Mouse (Mus musculus): ENCODE data around the gene Inka1. TPM values are rescaled to one million over a fixed set of nuclear protein-coding genes. Genes with fewer than 3 reads are reported as not detected.

The Inka1 gene
- polyA plus RNA-seq, 1 experiment from 2014 or later = 97.7 TPM

GRCm38 (mm10) chr9:107966676-107967075 lies 19.0 kb downstream of the Inka1 start:
- Histone ChIP-seq H3K4me3 (no peak overlapping the region), H3K9ac (no peak overlapping the region), H3K4me2 (no peak overlapping the region), H3K9me3 (no peaks in the 10 kb centered on the region), H3K27ac (no peak overlapping the region; the same call in 1 of the 2 replicates), H3K36me3 (peaks cover 47% of the 10 kb centered on the region), H3K4me1 (0 out of 2 replicates have a peak, but pooled peaks cover 1% of the 10 kb centered on the region), H3K27me3 (no peaks in the 10 kb centered on the region)
- WGBS = 88% methylated on average over 10 of the region's 10 CpGs
- no peak for ATAC-seq (ENCODE audit: insufficient number of reproducible peaks, low FRiP score, low TSS enrichment, low read depth)

- Histone ChIP-seq H3K36me3 (peaks cover 54% of the 10 kb centered on the region), H3K27ac (no peak overlapping the region), H3K4me2 (no peak overlapping the region), H3K27me3 (no peaks in the 10 kb centered on the region), H3K9ac (no peak overlapping the region), H3K4me1 (peaks cover 6% of the 10 kb centered on the region; the same call in 1 of the 2 replicates), H3K4me3 (no peak overlapping the region), H3K9me3 (no peaks in the 10 kb centered on the region)
- no peak for ATAC-seq (ENCODE audit: insufficient number of reproducible peaks, low FRiP score, low TSS enrichment, low read depth)
- 93% methylated on average over 9 of the region's 9 CpGs for WGBS
Measured at GRCm38 (mm10) chr9:107964681-107965080, 21.0 kb downstream of the Inka1 start.

GRCm38 (mm10) chr9:107963700-107964099 lies 22.0 kb downstream of the Inka1 start:
- Histone ChIP-seq H3K4me1 (peaks cover 6% of the 10 kb centered on the region; the same call in 1 of the 2 replicates), H3K9me3 (no peaks in the 10 kb centered on the region), H3K27ac (no peak overlapping the region), H3K4me2 (no peak overlapping the region), H3K27me3 (no peaks in the 10 kb centered on the region), H3K36me3 (peaks cover 53% of the 10 kb centered on the region), H3K4me3 (no peak overlapping the region), H3K9ac (no peak overlapping the region)
- ATAC-seq (ENCODE audit: insufficient number of reproducible peaks, low FRiP score, low TSS enrichment, low read depth) = 0 out of 2 replicates have a peak, but pooled peaks have one; percentile 25
- 12% methylated on average over 5 of the region's 5 CpGs for WGBS

GRCm38 (mm10) chr9:107962916-107963315 lies 22.8 kb downstream of the Inka1 start:
- peaks cover 6% of the 10 kb centered on the region; the same call in 1 of the 2 replicates for H3K4me1 ChIP-seq
- H3K4me2 ChIP-seq = no peak overlapping the region
- H3K4me3 ChIP-seq = no peak overlapping the region
- WGBS = 89% methylated on average over 9 of the region's 9 CpGs
- H3K27me3 ChIP-seq = no peaks in the 10 kb centered on the region
- ATAC-seq (ENCODE audit: insufficient number of reproducible peaks, low FRiP score, low TSS enrichment, low read depth) = no peak
- no peak overlapping the region for H3K9ac ChIP-seq
- H3K9me3 ChIP-seq = no peaks in the 10 kb centered on the region
- H3K27ac ChIP-seq = no peak overlapping the region
- peaks cover 51% of the 10 kb centered on the region for H3K36me3 ChIP-seq

- H3K36me3 ChIP-seq = peaks cover 57% of the 10 kb centered on the region
- no peaks in the 10 kb centered on the region for H3K27me3 ChIP-seq
- peaks cover 6% of the 10 kb centered on the region; the same call in 1 of the 2 replicates for H3K4me1 ChIP-seq
- no peak overlapping the region for H3K4me3 ChIP-seq
- no peak overlapping the region for H3K4me2 ChIP-seq
- ATAC-seq (ENCODE audit: insufficient number of reproducible peaks, low FRiP score, low TSS enrichment, low read depth) = no peak; the same call in 1 of the 2 replicates
- 63% methylated on average over 5 of the region's 5 CpGs for WGBS
- H3K9ac ChIP-seq = no peak overlapping the region
- no peak overlapping the region for H3K27ac ChIP-seq
- no peaks in the 10 kb centered on the region for H3K9me3 ChIP-seq
Measured at GRCm38 (mm10) chr9:107961881-107962280, 23.8 kb downstream of the Inka1 start.

- Histone ChIP-seq H3K4me3 (no peak overlapping the region), H3K27ac (no peak overlapping the region), H3K27me3 (no peaks in the 10 kb centered on the region), H3K9ac (no peak overlapping the region), H3K4me2 (no peak overlapping the region), H3K9me3 (no peaks in the 10 kb centered on the region), H3K36me3 (peaks cover 52% of the 10 kb centered on the region), H3K4me1 (peaks cover 6% of the 10 kb centered on the region; the same call in 1 of the 2 replicates)
- WGBS = 83% methylated on average over 10 of the region's 10 CpGs
- ATAC-seq (ENCODE audit: insufficient number of reproducible peaks, low FRiP score, low TSS enrichment, low read depth) = no peak
Measured at GRCm38 (mm10) chr9:107961351-107961762, 24.3 kb downstream of the Inka1 start.

- Histone ChIP-seq H3K4me1 (peaks cover 6% of the 10 kb centered on the region; the same call in 1 of the 2 replicates), H3K9me3 (no peaks in the 10 kb centered on the region), H3K9ac (no peak overlapping the region), H3K4me3 (no peak overlapping the region), H3K27ac (no peak overlapping the region), H3K36me3 (peaks cover 52% of the 10 kb centered on the region), H3K4me2 (no peak overlapping the region), H3K27me3 (no peaks in the 10 kb centered on the region)
- WGBS = 75% methylated on average over 4 of the region's 4 CpGs
- no peak for ATAC-seq (ENCODE audit: insufficient number of reproducible peaks, low FRiP score, low TSS enrichment, low read depth)
Measured at GRCm38 (mm10) chr9:107960928-107961327, 24.8 kb downstream of the Inka1 start.

- H3K27ac ChIP-seq = no peak overlapping the region
- H3K4me3 ChIP-seq = no peak overlapping the region
- WGBS = 35% methylated on average over 6 of the region's 6 CpGs
- peaks cover 6% of the 10 kb centered on the region; the same call in 1 of the 2 replicates for H3K4me1 ChIP-seq
- no peak for ATAC-seq (ENCODE audit: insufficient number of reproducible peaks, low FRiP score, low TSS enrichment, low read depth)
- no peaks in the 10 kb centered on the region for H3K9me3 ChIP-seq
- no peak overlapping the region for H3K9ac ChIP-seq
- peaks cover 50% of the 10 kb centered on the region for H3K36me3 ChIP-seq
- H3K4me2 ChIP-seq = no peak overlapping the region
- H3K27me3 ChIP-seq = no peaks in the 10 kb centered on the region
Measured at GRCm38 (mm10) chr9:107959896-107960295, 25.8 kb downstream of the Inka1 start.

GRCm38 (mm10) chr9:107957141-107957540 lies 28.5 kb downstream of the Inka1 start:
- ATAC-seq (ENCODE audit: insufficient number of reproducible peaks, low FRiP score, low TSS enrichment, low read depth) = no peak
- peaks cover 40% of the 10 kb centered on the region for H3K36me3 ChIP-seq
- no peaks in the 10 kb centered on the region for H3K9me3 ChIP-seq
- H3K4me1 ChIP-seq = peaks cover 6% of the 10 kb centered on the region; the same call in 1 of the 2 replicates
- no peak overlapping the region for H3K27ac ChIP-seq
- no peak overlapping the region for H3K4me3 ChIP-seq
- no peak overlapping the region for H3K9ac ChIP-seq
- H3K4me2 ChIP-seq = no peak overlapping the region
- no peaks in the 10 kb centered on the region for H3K27me3 ChIP-seq
- WGBS = 65% methylated on average over 6 of the region's 6 CpGs

- Histone ChIP-seq H3K9me3 (no peaks in the 10 kb centered on the region), H3K4me2 (no peak overlapping the region), H3K4me3 (no peak overlapping the region), H3K36me3 (peaks cover 28% of the 10 kb centered on the region), H3K9ac (no peak overlapping the region), H3K4me1 (peaks cover 10% of the 10 kb centered on the region), H3K27me3 (no peaks in the 10 kb centered on the region), H3K27ac (no peak overlapping the region)
- WGBS = 73% methylated on average over 6 of the region's 6 CpGs
- no peak for ATAC-seq (ENCODE audit: insufficient number of reproducible peaks, low FRiP score, low TSS enrichment, low read depth)
Measured at GRCm38 (mm10) chr9:107955613-107956289, 29.9 kb downstream of the Inka1 start.

- Histone ChIP-seq H3K4me1 (peaks cover 14% of the 10 kb centered on the region), H3K9me3 (no peaks in the 10 kb centered on the region), H3K4me2 (peak overlapping the region; percentile 64), H3K27ac (peak overlapping the region; percentile 75), H3K27me3 (no peaks in the 10 kb centered on the region), H3K9ac (peak overlapping the region; percentile 54), H3K36me3 (no peaks in the 10 kb centered on the region), H3K4me3 (peak overlapping the region; percentile 68)
- 15% methylated on average over 45 of the region's 45 CpGs for WGBS
- ATAC-seq (ENCODE audit: insufficient number of reproducible peaks, low FRiP score, low TSS enrichment, low read depth) = peak; percentile 77
Measured at GRCm38 (mm10) chr9:107950460-107951355, 35.0 kb downstream of the Inka1 start.

- Histone ChIP-seq H3K9ac (peak within 1 kb of the TSS; percentile 54), H3K36me3 (no peaks in the 10 kb centered on the region), H3K4me2 (peak within 1 kb of the TSS; percentile 64), H3K4me1 (peaks cover 14% of the 10 kb centered on the region), H3K27me3 (no peaks in the 10 kb centered on the region), H3K27ac (peak within 1 kb of the TSS; percentile 75), H3K4me3 (peak within 1 kb of the TSS; percentile 68), H3K9me3 (no peaks in the 10 kb centered on the region)
- no peak for ATAC-seq (ENCODE audit: insufficient number of reproducible peaks, low FRiP score, low TSS enrichment, low read depth)
- WGBS = 85% methylated on average over 10 of the region's 10 CpGs
Measured at GRCm38 (mm10) chr9:107949922-107950235, 35.8 kb downstream of the Inka1 start, which contains the start of gene Traip. Traip (plus strand) TSS chr9:107950136.
